Mouse (Mus musculus) heart, adult 2 months (tissue): ENCODE data around the gene Rpa1. TPM values are rescaled to one million over a fixed set of nuclear protein-coding genes. Genes with fewer than 3 reads are reported as not detected.

Experiments used
- DNase-seq, 2 experiments: peaks; one replicate each; pipeline ENCODE4 v3.0.0; 2021
- H3K27ac ChIP-seq: fragments of 200-600 bp; 2 replicates; pipeline ENCODE4 v1.8.1; 2022
- H3K27me3 ChIP-seq: fragments of 200-500 bp; 2 replicates; pipeline ENCODE4 v1.6.1; 2012; ENCODE audit warnings: mild to moderate bottlenecking, low read length, inconsistent platforms, mixed read lengths; ENCODE audit not compliant: control insufficient read depth, insufficient read depth
- H3K36me3 ChIP-seq: fragments of 200-500 bp; 2 replicates; pipeline ENCODE4 v1.6.1; 2012; ENCODE audit warnings: low read length, inconsistent platforms; ENCODE audit not compliant: control insufficient read depth, insufficient read depth
- H3K4me1 ChIP-seq: fragments of 200-500 bp; 2 replicates; pipeline ENCODE4 v1.6.1; 2011; ENCODE audit warnings: low read length; ENCODE audit not compliant: control insufficient read depth, insufficient read depth
- H3K4me3 ChIP-seq: fragments of 200-600 bp; 2 replicates; pipeline ENCODE4 v1.8.1; 2022
- H3K79me2 ChIP-seq: fragments of 200-500 bp; replicated peaks from 2 replicates; pipeline ENCODE4 v1.6.1; 2012; ENCODE audit warnings: mild to moderate bottlenecking, inconsistent platforms, low read length, moderate library complexity, mixed read lengths; ENCODE audit not compliant: control insufficient read depth, insufficient read depth
- H3K9ac ChIP-seq: fragments of 200-500 bp; 2 replicates; pipeline ENCODE4 v1.6.1; 2012; ENCODE audit warnings: low read depth, mild to moderate bottlenecking, control low read depth, inconsistent platforms, low read length, mixed read lengths
- CTCF ChIP-seq: fragments of 200-600 bp; IDR thresholded peaks from 2 replicates; pipeline ENCODE4 v1.8.1; 2022; ENCODE audit warnings: antibody characterized with exemption, mild to moderate bottlenecking, moderate library complexity
- EP300 ChIP-seq: fragments of 200-500 bp; IDR thresholded peaks from 2 replicates; pipeline ENCODE4 v1.6.1; 2011; ENCODE audit warnings: low read depth, low read length, control low read depth; ENCODE audit not compliant: insufficient read depth
- POLR2A ChIP-seq: fragments of 200-500 bp; IDR thresholded peaks from 2 replicates; pipeline ENCODE4 v1.6.1; 2011; ENCODE audit warnings: mild to moderate bottlenecking, low read depth, low read length, control low read depth; ENCODE audit not compliant: insufficient read depth
- WGBS: fragments of 180-500 bp; shearing (Covaris S2); methylation state at CpG from one replicate; pipeline ENCODE4 v1.1.7; 2018; 5-methylcytosine and 5-hydroxymethylcytosine counted together
- intact Hi-C: fragments of 180-260 bp; cut with DNase I; formaldehyde crosslinking; loops from one replicate; pipeline ENCODE4 v1.15.1; 2025
- polyA plus RNA-seq: library from polyadenylated mRNA; depleted of rRNA; stranded (reverse); fragments of >200 nt; gene quantifications from 2 replicates; pipeline ENCODE4 v1.2.3, GENCODE M21; 2012
- total RNA-seq, 2 experiments: library from RNA; stranded (reverse); gene quantifications; 2 replicates each; pipeline ENCODE4 v1.2.3; 2021

The Rpa1 gene
- total and polyA plus RNA-seq, 3 experiments: 16.8 to 60.7 (median 54.8) TPM

DNA sequence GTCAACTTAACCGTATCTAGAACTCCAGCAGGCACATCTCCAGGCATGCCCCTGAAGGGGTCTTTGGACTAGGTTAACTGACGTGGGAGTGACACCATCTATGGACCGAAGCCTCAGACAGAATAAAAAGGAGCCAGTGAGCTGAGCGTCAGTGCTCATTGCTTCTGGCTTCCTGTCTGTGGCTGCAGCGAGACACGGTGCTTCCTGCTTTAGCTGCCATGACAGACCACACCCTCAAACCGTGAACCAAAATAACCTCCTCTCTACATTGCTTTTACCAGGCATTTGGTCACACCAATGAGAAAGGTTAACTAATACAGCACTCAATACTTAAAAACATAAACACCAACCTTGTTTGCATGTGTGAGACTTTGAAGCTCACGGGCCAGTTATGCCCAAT, 11.4 kb downstream of the Rpa1 start:
- Histone ChIP-seq H3K79me2 (no peaks in the 10 kb centered on the region), H3K27me3 (no peaks in the 10 kb centered on the region), H3K9ac (no peak overlapping the region), H3K4me1 (peaks cover 4% of the 10 kb centered on the region), H3K4me3 (no peak overlapping the region), H3K36me3 (no peaks in the 10 kb centered on the region), H3K27ac (no peak overlapping the region; the same call in 1 of the 2 replicates)
- no peak for TF ChIP-seq CTCF
- no peak for TF ChIP-seq EP300
- no peak for TF ChIP-seq POLR2A
- intact Hi-C loops: no loop called here
- WGBS: 41% methylated on average over 8 of the region's 8 CpGs
- DNase-seq: peak in 1 of 2 experiments; percentile 23

- Histone ChIP-seq H3K4me1 (no peaks in the 10 kb centered on the region; the same call in 1 of the 2 replicates), H3K27me3 (no peaks in the 10 kb centered on the region), H3K4me3 (no peak overlapping the region), H3K9ac (no peak overlapping the region), H3K27ac (no peak overlapping the region), H3K79me2 (no peaks in the 10 kb centered on the region), H3K36me3 (no peaks in the 10 kb centered on the region)
- WGBS: 57% methylated on average over 7 of the region's 7 CpGs
- DNase-seq: no peak
- intact Hi-C loops: no loop called here
- TF ChIP-seq CTCF (no peak), EP300 (no peak), POLR2A (no peak)
Measured at GRCm38 (mm10) chr11:75325969-75326311, 22.2 kb downstream of the Rpa1 start.

GRCm38 (mm10) chr11:75325116-75325968, 22.8 kb downstream of the Rpa1 start:
- H3K27ac ChIP-seq: no peak overlapping the region
- H3K4me3 ChIP-seq: no peak overlapping the region
- no peak for DNase-seq
- H3K4me1 ChIP-seq: no peaks in the 10 kb centered on the region; the same call in 1 of the 2 replicates
- 62% methylated on average over 16 of the region's 16 CpGs for WGBS
- H3K79me2 ChIP-seq: no peaks in the 10 kb centered on the region
- no peaks in the 10 kb centered on the region for H3K27me3 ChIP-seq
- H3K36me3 ChIP-seq: no peaks in the 10 kb centered on the region
- H3K9ac ChIP-seq: no peak overlapping the region
- intact Hi-C loops: no loop called here
- TF ChIP-seq EP300 (no peak), POLR2A (no peak), CTCF (no peak)

GRCm38 (mm10) chr11:75324433-75324832, 23.7 kb downstream of the Rpa1 start:
- TF ChIP-seq CTCF (no peak), POLR2A (no peak), EP300 (no peak)
- intact Hi-C loops: no loop called here
- Histone ChIP-seq H3K9ac (no peak overlapping the region), H3K4me1 (no peaks in the 10 kb centered on the region; the same call in 1 of the 2 replicates), H3K4me3 (no peak overlapping the region), H3K36me3 (no peaks in the 10 kb centered on the region), H3K27me3 (no peaks in the 10 kb centered on the region), H3K27ac (no peak overlapping the region), H3K79me2 (no peaks in the 10 kb centered on the region)
- no peak for DNase-seq
- 89% methylated on average over 2 of the region's 2 CpGs for WGBS

DNA sequence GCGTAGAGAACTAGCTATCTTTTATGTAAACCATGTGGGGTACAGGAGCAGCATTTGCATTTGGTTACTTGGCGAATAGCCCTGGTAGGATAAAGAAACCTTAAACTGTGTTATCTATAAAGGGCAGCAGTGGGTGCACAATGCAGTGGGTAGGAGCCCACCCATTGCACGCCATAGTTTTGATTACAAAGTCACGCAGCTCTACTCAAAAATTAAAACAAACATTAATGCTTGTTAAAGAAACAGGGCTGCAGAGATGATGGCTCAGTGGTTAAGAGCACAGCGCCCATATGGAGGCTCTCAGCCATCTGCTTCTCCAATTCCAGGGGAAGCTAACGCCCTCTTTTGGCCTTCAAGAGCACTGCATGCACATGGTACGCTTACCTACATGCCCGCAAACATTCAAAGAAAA, 24.8 kb downstream of the Rpa1 start:
- DNase-seq: no peak
- intact Hi-C loops: no loop called here

DNA sequence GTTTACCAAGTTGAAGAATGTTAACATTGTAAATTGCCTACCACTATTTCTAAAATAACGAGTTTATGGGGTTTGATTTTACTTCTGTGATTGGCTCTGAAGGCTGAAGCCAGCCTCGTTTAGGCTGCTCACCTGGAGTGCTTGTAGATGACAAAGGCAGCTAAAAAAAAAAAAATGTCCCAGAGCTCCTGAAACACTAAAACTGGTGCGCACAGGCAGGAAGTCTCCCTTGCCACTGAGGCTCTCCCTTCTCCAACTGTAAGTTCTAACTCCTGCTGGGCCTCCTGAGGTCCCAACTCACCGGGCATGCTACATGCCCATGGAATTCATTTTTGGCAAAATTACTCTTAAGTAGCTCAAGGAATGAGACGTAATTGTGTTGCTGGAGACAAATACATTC, 28.9 kb downstream of the Rpa1 start:
- no peaks in the 10 kb centered on the region for H3K27me3 ChIP-seq
- TF ChIP-seq EP300 (no peak), CTCF (no peak), POLR2A (no peak)
- intact Hi-C loops: no loop called here
- no peaks in the 10 kb centered on the region for H3K4me1 ChIP-seq
- DNase-seq: no peak
- H3K9ac ChIP-seq: no peak overlapping the region
- H3K4me3 ChIP-seq: no peak overlapping the region
- H3K27ac ChIP-seq: no peak overlapping the region
- H3K79me2 ChIP-seq: no peaks in the 10 kb centered on the region
- WGBS: 78% methylated on average over 5 of the region's 5 CpGs
- no peaks in the 10 kb centered on the region for H3K36me3 ChIP-seq

More for the DNA sequence above, 24.8 kb downstream of the Rpa1 start:
- H3K79me2 ChIP-seq: no peaks in the 10 kb centered on the region
- H3K36me3 ChIP-seq: no peaks in the 10 kb centered on the region
- H3K27me3 ChIP-seq: no peaks in the 10 kb centered on the region
- H3K4me1 ChIP-seq: no peaks in the 10 kb centered on the region; the same call in 1 of the 2 replicates
- 86% methylated on average over 8 of the region's 8 CpGs for WGBS
- no peak overlapping the region for H3K9ac ChIP-seq
- H3K27ac ChIP-seq: no peak overlapping the region
- TF ChIP-seq POLR2A (no peak), EP300 (no peak), CTCF (no peak)
- H3K4me3 ChIP-seq: no peak overlapping the region
